Mouse (Mus musculus): Measurements from ENCODE around the gene Tbck.

DNA sequence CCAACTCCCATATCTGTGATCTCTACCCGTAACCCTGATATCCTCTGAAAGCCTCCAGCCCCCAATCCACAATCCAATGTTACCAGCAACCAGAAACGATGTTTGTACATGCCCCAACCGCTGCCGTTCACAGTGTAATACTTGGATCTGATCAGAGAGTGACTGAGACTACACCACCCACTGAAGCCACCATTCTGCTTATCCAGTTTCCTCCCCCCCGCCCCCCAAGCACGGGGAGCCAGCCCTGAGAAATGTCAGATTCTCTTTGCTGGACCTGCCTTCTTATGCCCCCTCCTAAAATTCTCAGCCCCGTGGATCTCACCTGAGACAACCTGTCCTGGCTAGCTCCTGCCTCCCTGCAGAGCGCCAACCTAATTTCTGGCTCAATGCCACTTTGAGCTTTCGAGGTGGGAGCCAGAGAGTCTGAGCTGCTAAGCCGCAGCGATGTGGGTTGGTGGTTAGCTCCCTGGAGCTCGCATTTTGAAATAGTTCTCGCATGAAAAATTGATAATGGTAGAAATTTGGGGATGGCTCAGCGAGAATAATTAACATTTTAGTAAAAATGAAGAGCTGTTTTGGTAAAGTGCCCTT lies 180.5 kb downstream of the Tbck start:
- TF ChIP-seq CTCF (IDR thresholded peaks at IDR 0.05) = no peak
- TF ChIP-seq EP300 (IDR thresholded peaks at IDR 0.05; ENCODE audit: insufficient read depth, low read depth, low read length) = no peak

Data from heart, adult 2 months (tissue).